Mouse (Mus musculus): ENCODE results near the gene Snx8.

The Snx8 gene

DNA sequence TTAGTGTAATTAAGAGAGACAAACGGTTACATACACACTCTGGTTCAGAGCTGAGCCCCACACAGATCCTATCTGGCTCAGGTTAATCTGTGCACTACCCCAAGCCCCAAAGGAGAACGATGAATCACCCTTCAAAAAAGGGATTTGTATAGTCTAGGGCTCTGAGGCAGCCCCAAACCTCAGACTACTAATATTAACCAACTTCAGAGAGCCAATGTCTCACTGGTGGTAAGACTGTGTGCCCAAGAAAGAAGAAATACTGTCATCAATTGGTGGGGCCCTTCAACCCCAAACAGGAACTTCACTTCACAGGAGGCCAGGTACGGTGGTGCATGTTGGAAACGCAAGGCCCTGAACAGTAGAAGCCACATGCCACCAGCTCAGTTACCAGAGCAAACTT is 43.8 kb downstream of the Snx8 start:
- DNase-seq (ENCODE audit: low read depth): no peak

DNA sequence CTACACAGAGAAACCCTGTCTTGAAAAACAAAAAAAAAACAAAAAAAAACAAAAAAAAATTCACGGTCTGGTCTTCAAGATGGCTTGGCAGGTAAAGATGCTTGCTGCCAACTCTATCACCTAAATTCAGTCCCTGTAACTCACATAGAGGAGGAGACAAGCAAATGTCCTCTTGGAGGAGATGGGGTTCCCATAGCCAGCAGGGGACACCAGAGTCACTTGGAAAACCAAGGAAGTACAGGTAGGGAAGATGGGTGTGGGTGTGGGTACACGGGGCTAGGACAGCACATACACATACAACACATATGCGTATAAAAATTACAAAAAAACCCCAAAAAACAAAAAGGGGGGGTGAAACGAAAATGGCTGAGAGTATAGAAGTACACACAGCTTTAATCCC is 46.2 kb downstream of the Snx8 start:
- no peak for DNase-seq (ENCODE audit: low read depth)

DNA sequence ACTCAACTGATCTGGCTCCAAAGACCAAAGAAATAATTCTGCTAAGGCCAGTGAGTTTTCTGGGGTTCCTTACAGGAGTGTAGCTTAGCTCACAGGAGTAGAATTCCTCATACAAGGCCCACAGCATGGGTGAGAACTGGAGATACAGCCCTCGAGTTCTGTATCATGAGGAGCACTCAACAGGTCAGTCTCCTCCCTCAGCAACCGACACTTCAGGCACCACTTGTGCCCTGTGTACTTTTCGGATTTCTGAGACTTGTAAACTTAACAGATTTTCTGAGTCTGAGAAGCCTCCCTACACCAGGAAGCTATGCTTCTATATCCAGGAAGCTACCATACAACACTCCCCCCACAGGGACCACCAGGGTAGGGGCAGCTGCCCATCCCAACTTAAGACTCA is 49.2 kb downstream of the Snx8 start:
- DNase-seq (ENCODE audit: low read depth): no peak

DNA sequence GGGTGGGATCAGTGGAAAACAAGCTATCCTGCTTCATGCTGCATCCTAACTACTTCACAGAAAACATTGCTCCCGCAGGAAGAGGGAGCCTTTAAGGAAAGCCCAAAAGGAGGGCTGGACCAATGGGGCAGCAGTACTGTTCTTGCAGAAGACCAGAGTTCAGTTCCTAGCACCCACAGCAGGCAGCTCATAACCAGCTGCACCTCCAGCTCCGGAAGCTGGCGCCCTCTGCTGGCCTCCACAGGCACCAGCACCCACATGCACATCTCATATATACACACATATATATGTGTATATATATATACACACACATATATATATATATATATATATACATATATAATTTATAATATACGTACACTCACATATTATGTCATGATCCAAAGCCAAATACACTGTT is 50.3 kb downstream of the Snx8 start:
- DNase-seq (ENCODE audit: low read depth): no peak

DNA sequence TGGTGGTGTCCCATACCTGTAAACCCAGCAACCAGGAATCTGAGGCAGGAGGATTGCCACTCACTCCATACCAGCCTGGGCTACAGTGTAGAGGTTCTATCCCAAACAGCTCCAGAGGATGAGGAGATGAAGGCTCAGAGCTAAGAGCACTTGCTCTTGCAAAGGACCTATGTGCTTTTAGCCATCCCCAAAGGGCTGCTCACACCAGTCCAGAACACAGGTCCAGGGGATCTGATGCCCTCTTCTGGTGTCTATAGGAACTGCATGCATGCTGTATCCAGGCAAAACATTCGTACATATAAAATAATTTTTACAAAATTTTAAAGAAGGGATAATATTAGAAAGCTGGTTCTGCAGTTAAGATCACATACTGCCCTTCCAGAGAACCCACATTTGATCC is 52.4 kb downstream of the Snx8 start:
- peak; percentile 67 for DNase-seq (ENCODE audit: low read depth)

DNA sequence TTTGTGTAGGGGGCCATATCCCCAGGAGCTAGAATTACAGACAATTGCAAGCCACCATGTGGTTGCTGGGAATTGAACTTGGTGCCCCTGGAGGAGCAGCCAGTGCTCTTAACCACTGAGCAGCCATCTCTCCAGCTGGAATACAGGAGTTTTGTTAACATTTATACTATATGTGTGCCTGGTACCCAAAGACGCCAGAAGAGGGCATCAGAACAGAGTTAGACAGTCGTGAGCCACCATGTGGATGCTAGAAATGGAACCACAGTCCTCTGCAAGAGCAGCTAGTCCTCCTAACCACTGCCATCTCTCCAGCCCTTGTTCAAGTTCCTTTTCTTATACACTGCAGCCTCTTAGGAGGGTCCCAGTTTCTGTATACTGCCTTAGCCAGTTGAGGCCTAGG is 55.4 kb downstream of the Snx8 start:
- peak; percentile 54 for DNase-seq (ENCODE audit: low read depth)

GRCm38 (mm10) chr5:140332519-140332918 is 56.5 kb downstream of the Snx8 start:
- peak; percentile 31 for DNase-seq (ENCODE audit: low read depth)

GRCm38 (mm10) chr5:140331615-140332512 is 57.2 kb downstream of the Snx8 start, which contains the start of gene Mrm2:
TSS of gene Mrm2 (minus strand) at chr5:140331898.
- DNase-seq (ENCODE audit: low read depth): peak; percentile 92

DNA sequence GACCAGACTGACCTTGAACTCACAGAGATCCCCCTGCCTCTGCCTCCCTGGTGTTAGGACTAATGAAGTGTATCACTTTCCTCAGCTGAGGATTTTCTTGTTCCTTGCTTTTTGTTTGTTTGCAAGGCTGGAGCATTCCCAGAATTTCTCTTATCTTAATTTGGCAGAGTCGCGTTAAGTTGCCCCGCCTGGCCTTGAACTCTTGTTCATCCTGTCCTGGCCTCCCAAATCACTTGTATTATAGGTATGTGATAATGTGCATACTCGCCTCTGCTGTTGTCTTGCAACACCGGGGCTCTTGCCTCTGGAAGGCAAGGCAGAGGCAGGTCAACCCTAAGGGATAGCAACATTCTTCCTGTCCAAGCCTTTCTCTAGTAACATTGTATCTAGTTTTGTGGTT is 65.0 kb downstream of the Snx8 start:
- no peak for DNase-seq (ENCODE audit: low read depth)

DNA sequence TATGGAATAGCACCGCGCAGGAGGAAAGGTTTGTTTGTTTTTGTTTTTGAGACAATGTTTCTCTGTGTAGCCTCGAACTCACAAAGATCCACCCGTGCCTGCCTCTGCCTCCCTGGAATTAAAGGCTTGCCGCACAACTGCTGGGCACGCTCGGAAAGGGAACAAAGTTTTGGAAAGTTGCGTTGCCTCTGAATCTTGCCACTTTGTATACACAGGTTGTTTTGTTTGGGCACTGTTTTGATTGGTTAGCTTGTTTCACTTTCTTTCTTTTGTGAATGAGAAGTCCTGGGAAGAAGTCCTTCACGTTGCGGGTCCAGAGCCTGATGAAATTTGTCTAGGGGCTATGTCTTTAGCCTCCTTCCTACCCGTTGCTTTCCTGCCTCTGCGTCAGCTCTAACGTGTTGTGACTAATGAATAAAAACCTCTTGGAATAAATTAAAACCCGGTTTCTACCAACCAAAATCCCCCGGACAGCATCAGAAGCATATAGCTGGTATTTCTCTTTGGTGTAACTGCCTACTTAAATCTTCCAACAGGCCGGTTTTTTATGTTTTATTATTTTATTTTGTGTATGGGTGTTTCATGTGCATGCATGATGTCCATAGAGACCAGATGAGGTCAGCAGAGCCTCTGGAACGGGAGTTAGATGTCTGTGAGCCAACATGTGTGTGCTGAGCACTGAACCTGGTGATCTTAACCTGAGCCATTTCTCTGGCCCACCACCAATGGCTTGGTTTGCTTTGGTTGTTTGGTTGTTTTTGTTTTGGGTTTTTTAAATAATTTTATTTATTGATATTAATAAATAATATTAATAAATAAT is 67.1 kb downstream of the Snx8 start:
- DNase-seq (ENCODE audit: low read depth): no peak

- DNase-seq (ENCODE audit: low read depth): peak; percentile 99
These were observed 67.9 kb downstream of the Snx8 start, which contains the start of the genes Mad1l1 and Nudt1 for GRCm38 (mm10) chr5:140321042-140321755. TSS of gene Mad1l1 (minus strand) at chr5:140321552. TSS of gene Nudt1 (plus strand) at chr5:140321656.

GRCm38 (mm10) chr5:140316716-140317115 is 72.3 kb downstream of the Snx8 start:
- DNase-seq (ENCODE audit: low read depth): no peak

- no peak for DNase-seq (ENCODE audit: low read depth)
These were observed 81.5 kb downstream of the Snx8 start for GRCm38 (mm10) chr5:140307602-140308001.

GRCm38 (mm10) chr5:140306016-140306415 is 83.0 kb downstream of the Snx8 start:
- no peak for DNase-seq (ENCODE audit: low read depth)

DNA sequence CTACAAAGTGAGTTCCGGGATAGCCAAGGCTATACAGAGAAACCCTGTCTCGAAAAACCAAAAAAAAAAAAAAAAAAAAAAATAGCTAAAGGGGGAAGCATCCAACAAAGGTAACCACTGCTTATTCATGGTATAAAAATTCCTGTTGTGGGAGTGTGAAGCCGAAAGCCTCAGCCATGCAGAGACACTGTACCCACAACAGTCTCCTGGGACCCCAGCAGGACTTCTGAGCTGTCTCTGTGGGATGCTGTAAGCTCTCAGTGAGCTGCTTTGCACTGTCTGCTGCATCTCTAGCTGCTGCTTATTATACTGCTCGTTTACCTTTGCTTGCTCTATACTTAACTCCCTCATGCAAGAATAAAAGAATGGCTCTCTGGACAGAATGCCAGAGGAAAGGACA is 90.8 kb downstream of the Snx8 start:
- no peak for DNase-seq (ENCODE audit: low read depth)

- DNase-seq (ENCODE audit: low read depth): peak; percentile 78
These were observed 96.9 kb downstream of the Snx8 start for GRCm38 (mm10) chr5:140292152-140292551.
